Mouse (Mus musculus) thymus, postnatal 25 days (tissue): Measurements from ENCODE around the gene Lmbr1l.
"Not testable (repeated sequence)": the region's sequence is repeated elsewhere in the genome, so short reads cannot be mapped to it uniquely, and the experiment has no call there.

Source experiments
- DNase-seq: peaks from one replicate; pipeline ENCODE4 v3.0.0; 2022

The Lmbr1l gene

DNA sequence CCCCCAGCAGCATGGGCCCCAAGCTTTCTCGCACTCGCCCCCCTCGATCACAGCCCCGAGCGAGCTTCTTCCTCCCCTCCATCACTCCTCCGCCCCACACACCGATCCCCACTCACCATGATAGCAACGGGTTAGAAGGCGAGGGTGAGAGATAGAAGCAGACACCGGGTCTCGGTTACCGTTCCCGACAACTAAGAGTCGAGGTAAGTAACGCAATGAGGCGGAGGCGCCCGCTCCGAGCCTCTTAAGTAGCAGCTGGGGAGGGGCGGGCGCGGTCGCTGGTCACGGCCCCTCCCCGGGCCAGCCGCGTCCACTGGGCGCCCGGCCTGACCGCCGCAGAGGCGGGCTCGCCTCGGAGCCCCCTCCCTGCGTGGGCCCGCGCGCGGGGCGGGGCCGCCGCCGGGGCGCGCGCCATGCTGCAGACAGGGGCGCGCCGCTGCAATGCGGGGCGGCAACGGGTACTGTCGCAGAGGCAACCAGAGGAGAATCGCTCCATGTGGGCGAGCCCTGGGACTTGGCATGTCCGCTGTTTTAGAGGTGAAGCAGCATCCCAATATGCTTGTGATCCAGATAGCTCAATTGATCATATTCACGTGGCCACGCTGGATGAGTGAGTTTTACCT, 16.3 kb upstream of the Lmbr1l start, which contains the start of gene Tuba1b:
TSS of gene Tuba1b (minus strand) at position 349 of the 623 bp plus-strand sequence.
- DNase-seq, result peak; percentile 90

DNA sequence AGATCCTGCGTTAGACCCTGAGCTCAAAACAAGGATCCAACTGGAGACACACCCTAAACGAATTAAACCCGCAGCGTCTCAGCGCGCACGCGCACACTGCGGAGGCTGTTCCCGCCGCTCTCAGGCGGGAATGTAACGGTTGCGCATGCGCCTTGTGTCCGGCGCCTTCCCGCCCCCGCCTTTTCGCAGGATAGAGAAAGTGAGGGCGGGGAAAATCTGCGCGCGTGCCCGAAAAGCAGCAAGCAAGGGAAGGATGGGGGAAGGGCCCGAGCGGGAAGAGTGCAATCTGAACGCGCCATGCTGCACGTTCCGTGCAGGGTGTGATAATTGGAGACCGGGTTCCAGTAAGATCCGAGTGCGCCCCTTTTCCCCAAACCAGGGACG, 15.8 kb upstream of the Lmbr1l start:
- peak; percentile 95 for DNase-seq

DNA sequence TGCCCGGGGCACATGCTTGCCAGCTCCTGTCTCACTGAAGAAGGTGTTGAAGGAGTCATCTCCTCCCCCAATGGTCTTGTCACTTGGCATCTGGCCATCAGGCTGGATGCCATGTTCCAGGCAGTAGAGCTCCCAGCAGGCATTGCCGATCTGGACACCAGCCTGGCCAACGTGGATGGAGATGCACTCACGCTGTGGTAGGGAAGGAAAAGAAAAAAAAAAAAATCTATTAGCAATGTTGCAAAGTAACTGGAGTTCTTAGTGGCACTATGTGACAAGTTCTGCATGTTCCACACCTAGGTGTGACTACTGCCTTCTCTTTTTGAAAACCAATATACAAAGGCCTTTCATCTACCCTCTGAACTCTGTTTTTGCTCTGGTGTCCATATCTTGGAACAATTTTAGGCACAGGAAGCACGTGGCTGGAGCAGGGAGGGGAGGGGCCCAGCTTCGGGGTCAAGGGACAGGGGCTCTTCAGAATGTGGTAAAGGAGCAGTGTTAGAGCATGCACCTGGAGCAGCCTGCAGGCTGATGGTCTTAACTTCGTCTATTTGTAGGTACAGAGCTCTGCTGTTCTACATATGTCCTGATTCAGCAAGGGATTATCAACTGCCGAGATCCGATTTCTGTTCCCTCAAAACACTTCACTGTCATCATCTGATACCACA, 15.1 kb upstream of the Lmbr1l start:
- DNase-seq, result peak; percentile 44

- no peak for DNase-seq
These were observed 13.0 kb upstream of the Lmbr1l start for GRCm38 (mm10) chr15:98930998-98931397.

- DNase-seq, result no peak
These were observed 12.1 kb upstream of the Lmbr1l start for GRCm38 (mm10) chr15:98930017-98930734.

DNA sequence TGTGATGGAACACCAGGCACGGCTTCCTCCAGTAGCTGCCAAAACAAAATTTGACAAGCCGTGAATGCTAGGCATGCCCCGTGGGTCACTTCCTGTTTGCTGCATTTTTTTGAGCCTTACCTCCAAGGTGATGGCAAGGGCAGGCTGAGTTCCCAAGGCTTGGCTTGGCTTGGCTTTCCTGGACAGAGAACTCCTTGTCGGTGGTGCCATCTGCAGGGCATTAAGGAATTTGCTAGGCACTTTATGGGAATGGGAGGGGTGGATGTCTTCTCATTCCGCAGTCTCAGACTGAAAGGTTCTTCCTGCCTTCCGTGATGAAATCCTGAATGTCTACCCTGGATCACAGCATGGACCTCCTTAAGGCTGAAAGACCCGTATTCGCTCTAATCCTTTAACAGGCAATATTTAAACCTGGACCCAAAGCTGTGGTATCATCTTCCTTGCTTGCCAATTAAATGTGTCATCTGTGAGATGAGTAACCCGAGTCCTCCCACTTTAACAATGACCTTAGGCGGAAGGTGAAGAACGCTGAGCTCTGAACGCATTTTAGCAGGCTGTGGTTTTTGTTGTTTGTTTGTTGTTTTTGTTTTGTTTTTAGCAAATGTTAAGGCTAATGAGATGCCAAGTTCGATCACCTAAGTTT, 10.7 kb upstream of the Lmbr1l start:
- DNase-seq, result peak; percentile 25

DNA sequence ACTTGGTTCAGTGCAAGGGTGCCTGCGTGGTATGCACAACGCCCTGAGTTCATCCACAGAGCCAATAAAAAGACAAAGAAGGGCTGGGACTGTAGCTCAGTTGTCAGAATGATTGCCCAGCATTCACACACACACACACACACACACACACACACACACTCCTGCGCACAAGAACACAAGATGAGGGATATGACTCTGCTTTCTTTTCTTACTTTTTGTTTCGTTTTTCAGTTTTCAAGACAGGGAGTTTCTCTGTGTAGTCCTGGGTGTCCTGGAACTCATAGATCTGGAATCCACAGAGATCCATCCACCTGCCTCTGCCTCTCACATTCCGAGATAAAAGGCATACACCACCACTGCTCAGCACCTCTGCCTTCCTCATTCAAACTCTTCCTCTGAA, 9.5 kb upstream of the Lmbr1l start:
- no peak for DNase-seq

GRCm38 (mm10) chr15:98924682-98925081, 6.7 kb upstream of the Lmbr1l start:
- no peak for DNase-seq

GRCm38 (mm10) chr15:98923031-98923537, 5.1 kb upstream of the Lmbr1l start:
- no peak for DNase-seq

- DNase-seq, result no peak
These were observed 4.5 kb upstream of the Lmbr1l start for GRCm38 (mm10) chr15:98922581-98922980.

DNA sequence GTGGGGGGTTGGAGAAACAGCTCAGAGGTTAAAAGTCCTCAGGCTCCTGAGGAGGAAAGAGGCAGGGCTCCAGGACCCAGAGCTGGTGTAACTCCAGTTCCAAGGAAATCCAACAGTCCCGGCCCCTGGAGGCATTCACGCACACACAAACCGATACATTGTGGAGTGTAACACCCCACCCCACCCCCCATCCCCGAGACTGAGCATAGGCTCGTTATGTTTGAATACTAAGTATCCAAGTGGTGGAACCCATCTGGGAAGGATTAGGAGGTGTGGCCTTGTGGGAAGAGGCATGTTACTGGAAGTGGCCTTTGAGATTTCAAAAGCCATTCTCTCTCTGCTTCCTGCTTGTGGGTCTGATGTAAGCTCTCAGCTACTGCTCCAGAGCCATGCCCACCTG, 3.5 kb upstream of the Lmbr1l start:
- no peak for DNase-seq

GRCm38 (mm10) chr15:98918499-98918895, 466 bp upstream of the Lmbr1l start:
- DNase-seq, result not testable (repeated sequence)

GRCm38 (mm10) chr15:98917091-98917490, 940 bp downstream of the Lmbr1l start:
- no peak for DNase-seq

GRCm38 (mm10) chr15:98916016-98916415, 2.0 kb downstream of the Lmbr1l start:
- DNase-seq, result no peak

DNA sequence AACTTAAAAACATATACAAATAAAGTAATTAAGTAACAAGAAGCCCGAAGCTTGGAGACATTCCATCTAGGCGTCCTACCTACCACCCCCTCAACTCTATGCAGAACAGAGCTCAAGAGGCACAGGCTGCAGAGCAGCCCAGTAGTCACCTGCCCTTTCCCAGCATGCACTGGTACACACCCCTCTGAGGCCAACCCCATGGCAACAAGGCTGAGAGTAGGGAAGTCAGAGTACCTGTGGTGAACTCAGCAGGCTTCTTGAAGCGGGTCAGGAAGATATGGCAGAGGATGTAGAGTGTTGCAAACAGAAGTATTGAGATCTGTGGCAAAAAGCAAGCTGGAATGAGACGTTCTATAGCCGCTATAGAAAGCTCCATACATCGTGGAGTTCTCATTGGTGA, 3.1 kb downstream of the Lmbr1l start:
- no peak for DNase-seq

- DNase-seq, result peak; percentile 49
These were observed 13.3 kb downstream of the Lmbr1l start for GRCm38 (mm10) chr15:98904692-98905091.

GRCm38 (mm10) chr15:98902600-98902999, 15.4 kb downstream of the Lmbr1l start:
- DNase-seq, result no peak

- DNase-seq, result no peak
These were observed 16.5 kb downstream of the Lmbr1l start for GRCm38 (mm10) chr15:98901530-98901929.

- no peak for DNase-seq
These were observed 19.9 kb downstream of the Lmbr1l start, which contains the start of gene Dhh for GRCm38 (mm10) chr15:98897928-98898800. Dhh (minus strand) TSS chr15:98898540.

DNA sequence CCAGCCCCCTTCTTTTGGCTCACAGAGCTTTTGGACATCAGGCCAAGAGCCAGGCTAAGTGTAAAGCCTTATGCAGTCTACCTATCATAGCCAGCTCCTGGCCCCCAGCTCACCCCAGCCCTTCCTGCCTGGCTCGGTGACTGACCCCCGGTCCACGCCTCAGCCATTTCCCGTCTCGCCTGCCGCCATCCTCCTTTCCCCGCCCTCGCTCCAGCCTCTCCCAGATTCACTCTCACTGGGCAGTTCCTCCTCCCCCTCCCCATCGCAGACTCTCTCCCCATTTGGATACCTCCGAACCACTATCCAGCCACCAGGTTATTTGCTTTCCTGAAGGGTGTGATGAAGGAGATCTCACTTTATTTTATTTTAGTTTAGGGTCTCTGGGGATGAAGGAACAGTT, 20.5 kb downstream of the Lmbr1l start:
- no peak for DNase-seq

GRCm38 (mm10) chr15:98895635-98896589, 22.1 kb downstream of the Lmbr1l start:
- no peak for DNase-seq
